ENCODE assay signal across 9 mouse cellular contexts in the genomic region with DNA sequence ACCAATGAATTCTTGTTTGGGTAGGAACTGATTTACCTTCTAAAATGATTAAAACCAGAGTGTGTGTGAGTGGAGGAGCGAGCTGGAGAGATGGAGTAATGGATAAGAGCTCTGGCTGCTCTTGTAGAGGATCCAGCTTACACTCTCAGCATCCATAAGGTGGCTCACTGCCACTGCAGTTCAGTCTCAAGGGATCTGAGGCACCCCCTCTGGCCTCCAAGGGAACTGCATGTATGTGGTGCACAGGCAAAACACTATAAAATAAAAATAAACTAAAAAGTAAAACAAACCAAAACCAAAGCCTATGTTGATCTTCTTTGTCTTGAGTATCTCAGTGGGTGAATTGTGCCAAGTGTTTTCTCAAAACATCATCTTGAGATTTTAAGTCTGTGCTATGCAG. TPM values are rescaled to one million over a fixed set of nuclear protein-coding genes. Genes with fewer than 3 reads are reported as not detected.
DNase-seq lines count a peak whose midpoint lies in the region; ATAC-seq and TF ChIP-seq lines count a peak whose summit lies in the region.
"Had no signal": no experiment of that assay in that cellular context is flagged by ENCODE, and none has a peak within 500 bp of the region (broad histone marks: within the 10 kb centered on the region; RNA-seq: fewer than 3 reads in every experiment).

No protein-coding gene starts in this region.

- no peak overlapping the region for H3K9ac ChIP-seq in midbrain, embryonic 15.5 days
- no peak overlapping the region for H3K9ac ChIP-seq in heart, postnatal 0 days (replicated peaks; ENCODE audit: low read depth, low read length)
- H3K9ac ChIP-seq: neural tube, embryonic 12.5 days had no signal

- WGBS in midbrain, embryonic 10.5 days = 32% methylated on average over 1 of the region's 1 CpGs
- WGBS in midbrain, embryonic 15.5 days = 24% methylated on average over 1 of the region's 1 CpGs
- 23% methylated on average over 1 of the region's 1 CpGs for WGBS in heart, postnatal 0 days
- 46% methylated on average over 1 of the region's 1 CpGs for WGBS in olfactory bulb, adult 2 months

- no peak overlapping the region for H3K27ac ChIP-seq in midbrain, embryonic 10.5 days (replicated peaks)
- no peak overlapping the region for H3K27ac ChIP-seq in midbrain, embryonic 15.5 days
- H3K27ac ChIP-seq in heart, postnatal 0 days (ENCODE audit: low read depth) = no peak overlapping the region
- no peak overlapping the region for H3K27ac ChIP-seq in left cerebral cortex, adult 2 months
- no peak overlapping the region for H3K27ac ChIP-seq in olfactory bulb, adult 2 months (ENCODE audit: insufficient read depth, low read depth, low read length)
- H3K27ac ChIP-seq: neural tube, embryonic 12.5 days had no signal

- H3K36me3 ChIP-seq in midbrain, embryonic 10.5 days = no peaks in the 10 kb centered on the region
- no peaks in the 10 kb centered on the region for H3K36me3 ChIP-seq in midbrain, embryonic 15.5 days (replicated peaks)
- H3K36me3 ChIP-seq in heart, postnatal 0 days (replicated peaks; ENCODE audit: control insufficient read depth, insufficient read depth, low read length) = no peaks in the 10 kb centered on the region
- H3K36me3 ChIP-seq: neural tube, embryonic 12.5 days had no signal

- TF ChIP-seq POLR2A in olfactory bulb, adult 2 months (IDR thresholded peaks at IDR 0.05; ENCODE audit: insufficient read depth, low read depth, low read length) = no peak

- H3K4me2 ChIP-seq in midbrain, embryonic 15.5 days = no peak overlapping the region
- H3K4me2 ChIP-seq in heart, postnatal 0 days (ENCODE audit: low read depth, low read length) = no peak overlapping the region
- H3K4me2 ChIP-seq: neural tube, embryonic 12.5 days had no signal

- H3K4me1 ChIP-seq in midbrain, embryonic 10.5 days = peaks cover 25% of the 10 kb centered on the region
- peaks cover 8% of the 10 kb centered on the region for H3K4me1 ChIP-seq in midbrain, embryonic 15.5 days
- H3K4me1 ChIP-seq in heart, postnatal 0 days (ENCODE audit: control insufficient read depth, insufficient read depth) = peaks cover 8% of the 10 kb centered on the region; the same call in 1 of the 2 replicates
- H3K4me1 ChIP-seq in olfactory bulb, adult 2 months (ENCODE audit: control insufficient read depth, insufficient read depth, low read length) = peaks cover 7% of the 10 kb centered on the region

- ATAC-seq in midbrain, embryonic 15.5 days (replicated peaks) = no peak
- no peak for ATAC-seq in heart, postnatal 0 days (ENCODE audit: insufficient read depth, low read depth)

- DNase-seq in midbrain, embryonic 10.5 days (ENCODE audit: low spot score) = peak; percentile 57
- peak; percentile 84 for DNase-seq in NIH3T3 (ENCODE audit: low read depth)
- DNase-seq in cerebellum, postnatal 14 days = peak; percentile 75 to 85
- DNase-seq in heart, postnatal 0 days (ENCODE audit: low spot score) = peak; percentile 71
- DNase-seq in left cerebral cortex, adult 2 months (ENCODE audit: extremely low spot score in 1 of 2, low spot score in 2 of 2) = peak; percentile 78
- DNase-seq in urinary bladder, postnatal 14 days (ENCODE audit: low spot score) = peak; percentile 86

- intact Hi-C loops in left cerebral cortex, adult 2 months (cut with DNase I) = no loop called here

- no peaks in the 10 kb centered on the region for H3K9me3 ChIP-seq in midbrain, embryonic 10.5 days (replicated peaks)
- H3K9me3 ChIP-seq in midbrain, embryonic 15.5 days = no peaks in the 10 kb centered on the region
- no peaks in the 10 kb centered on the region for H3K9me3 ChIP-seq in heart, postnatal 0 days (replicated peaks; ENCODE audit: control insufficient read depth, low read length)
- H3K9me3 ChIP-seq: neural tube, embryonic 12.5 days had no signal

- no peak for TF ChIP-seq EP300 in heart, postnatal 0 days (IDR thresholded peaks at IDR 0.05; ENCODE audit: low read depth)

- 0 out of 2 replicates have a peak, but pooled peaks cover 4% of the 10 kb centered on the region for H3K27me3 ChIP-seq in midbrain, embryonic 10.5 days (ENCODE audit: low read depth, poor library complexity, severe bottlenecking)
- no peaks in the 10 kb centered on the region for H3K27me3 ChIP-seq in midbrain, embryonic 15.5 days (replicated peaks)
- H3K27me3 ChIP-seq in heart, postnatal 0 days (ENCODE audit: control insufficient read depth, insufficient read depth, low read length) = no peaks in the 10 kb centered on the region
- H3K27me3 ChIP-seq: neural tube, embryonic 12.5 days had no signal

- H3K4me3 ChIP-seq in midbrain, embryonic 10.5 days = no peak overlapping the region
- no peak overlapping the region for H3K4me3 ChIP-seq in midbrain, embryonic 15.5 days
- H3K4me3 ChIP-seq in heart, postnatal 0 days (ENCODE audit: low read depth, low read length) = no peak overlapping the region
- no peak overlapping the region for H3K4me3 ChIP-seq in left cerebral cortex, adult 2 months
- H3K4me3 ChIP-seq in olfactory bulb, adult 2 months (ENCODE audit: insufficient read depth, low read depth, low read length) = no peak overlapping the region
- H3K4me3 ChIP-seq: neural tube, embryonic 12.5 days had no signal

- TF ChIP-seq CTCF in heart, postnatal 0 days (IDR thresholded peaks at IDR 0.05; ENCODE audit: low read depth) = peak; percentile 88
- peak; percentile 94 for TF ChIP-seq CTCF in left cerebral cortex, adult 2 months (IDR thresholded peaks at IDR 0.05)
- TF ChIP-seq CTCF in olfactory bulb, adult 2 months (IDR thresholded peaks at IDR 0.05; ENCODE audit: insufficient read depth, low read depth, low read length) = peak; percentile 47

RNA-seq across cellular contexts. Expression of gene Cbln3, which starts 4.6 kb away (rescaled TPM):
- 0.14 and 0.16 TPM in 2 replicates for polyA plus RNA-seq in midbrain, embryonic 10.5 days (2016; fragmentation: Nextera tagmentation; extraction: Ambion mirVana)
- 0.19 and 0.20 TPM in 2 replicates for polyA plus RNA-seq in midbrain, embryonic 15.5 days (2015; fragmentation: Nextera tagmentation; extraction: Ambion mirVana)
- 0.73 and 2.5 TPM in 2 replicates for total RNA-seq in heart, postnatal 0 days (2014; rRNA removed; ENCODE audit: low replicate concordance)
- polyA plus RNA-seq in heart, postnatal 0 days (2015; fragmentation: Nextera tagmentation; extraction: Ambion mirVana) = 0.47 and 0.68 TPM in 2 replicates
- under 1 TPM; 0.20 to 0.26 TPM for total RNA-seq in left cerebral cortex, adult 2 months (2021)
- not detected in 2 replicates for polyA plus RNA-seq in olfactory bulb, adult 2 months (2012; ENCODE audit: insufficient read depth, insufficient read length, low replicate concordance, missing spikeins)

RNA-seq across cellular contexts. Expression of gene Khnyn, which starts 5.1 kb away (rescaled TPM):
- 23.2 and 24.7 TPM in 2 replicates for polyA plus RNA-seq in midbrain, embryonic 10.5 days (2016; fragmentation: Nextera tagmentation; extraction: Ambion mirVana)
- 10.9 and 11.4 TPM in 2 replicates for polyA plus RNA-seq in midbrain, embryonic 15.5 days (2015; fragmentation: Nextera tagmentation; extraction: Ambion mirVana)
- 17.1 and 19.5 TPM in 2 replicates for total RNA-seq in heart, postnatal 0 days (2014; rRNA removed; ENCODE audit: low replicate concordance)
- polyA plus RNA-seq in heart, postnatal 0 days (2015; fragmentation: Nextera tagmentation; extraction: Ambion mirVana) = 5.0 and 5.3 TPM in 2 replicates
- 10 to 100 TPM; 11.9 to 12.0 TPM for total RNA-seq in left cerebral cortex, adult 2 months (2021)
- polyA plus RNA-seq in olfactory bulb, adult 2 months (2012; ENCODE audit: insufficient read depth, insufficient read length, low replicate concordance, missing spikeins) = not detected in 2 replicates

RNA-seq across cellular contexts. Expression of gene Sdr39u1, which starts 20.5 kb away (rescaled TPM):
- 27.5 and 31.5 TPM in 2 replicates for polyA plus RNA-seq in midbrain, embryonic 10.5 days (2016; fragmentation: Nextera tagmentation; extraction: Ambion mirVana)
- 169 and 175 TPM in 2 replicates for polyA plus RNA-seq in midbrain, embryonic 15.5 days (2015; fragmentation: Nextera tagmentation; extraction: Ambion mirVana)
- 89.1 and 138 TPM in 2 replicates for total RNA-seq in heart, postnatal 0 days (2014; rRNA removed; ENCODE audit: low replicate concordance)
- 79.5 and 88.3 TPM in 2 replicates for polyA plus RNA-seq in heart, postnatal 0 days (2015; fragmentation: Nextera tagmentation; extraction: Ambion mirVana)
- total RNA-seq in left cerebral cortex, adult 2 months (2021) = 10 to 100 TPM; 91.3 to 96.9 TPM
- not detected in 2 replicates for polyA plus RNA-seq in olfactory bulb, adult 2 months (2012; ENCODE audit: insufficient read depth, insufficient read length, low replicate concordance, missing spikeins)

RNA-seq across cellular contexts. Expression of gene Nynrin, which starts 25.8 kb away (rescaled TPM):
- polyA plus RNA-seq in midbrain, embryonic 10.5 days (2016; fragmentation: Nextera tagmentation; extraction: Ambion mirVana) = 22.3 and 25.1 TPM in 2 replicates
- 12.4 and 13.6 TPM in 2 replicates for polyA plus RNA-seq in midbrain, embryonic 15.5 days (2015; fragmentation: Nextera tagmentation; extraction: Ambion mirVana)
- 27.6 and 29.0 TPM in 2 replicates for total RNA-seq in heart, postnatal 0 days (2014; rRNA removed; ENCODE audit: low replicate concordance)
- polyA plus RNA-seq in heart, postnatal 0 days (2015; fragmentation: Nextera tagmentation; extraction: Ambion mirVana) = 3.9 and 4.7 TPM in 2 replicates
- total RNA-seq in left cerebral cortex, adult 2 months (2021) = 1 to 10 TPM; 6.4 to 8.4 TPM
- polyA plus RNA-seq in olfactory bulb, adult 2 months (2012; ENCODE audit: insufficient read depth, insufficient read length, low replicate concordance, missing spikeins) = not detected in 2 replicates

RNA-seq across cellular contexts. Expression of gene Nfatc4, which starts 56.7 kb away (rescaled TPM):
- polyA plus RNA-seq in midbrain, embryonic 10.5 days (2016; fragmentation: Nextera tagmentation; extraction: Ambion mirVana) = 22.0 and 24.6 TPM in 2 replicates
- polyA plus RNA-seq in midbrain, embryonic 15.5 days (2015; fragmentation: Nextera tagmentation; extraction: Ambion mirVana) = 8.4 and 10.8 TPM in 2 replicates
- total RNA-seq in heart, postnatal 0 days (2014; rRNA removed; ENCODE audit: low replicate concordance) = 6.5 and 8.5 TPM in 2 replicates
- polyA plus RNA-seq in heart, postnatal 0 days (2015; fragmentation: Nextera tagmentation; extraction: Ambion mirVana) = 3.4 and 4.0 TPM in 2 replicates
- total RNA-seq in left cerebral cortex, adult 2 months (2021) = 1 to 10 TPM; 1.1 to 2.6 TPM
- not detected in 2 replicates for polyA plus RNA-seq in olfactory bulb, adult 2 months (2012; ENCODE audit: insufficient read depth, insufficient read length, low replicate concordance, missing spikeins)
